Mouse (Mus musculus): ENCODE measurements around the gene Adam20.
"Not testable (repeated sequence)": the region's sequence is repeated elsewhere in the genome, so short reads cannot be mapped to it uniquely, and the experiment has no call there.

Gene Adam20

DNA sequence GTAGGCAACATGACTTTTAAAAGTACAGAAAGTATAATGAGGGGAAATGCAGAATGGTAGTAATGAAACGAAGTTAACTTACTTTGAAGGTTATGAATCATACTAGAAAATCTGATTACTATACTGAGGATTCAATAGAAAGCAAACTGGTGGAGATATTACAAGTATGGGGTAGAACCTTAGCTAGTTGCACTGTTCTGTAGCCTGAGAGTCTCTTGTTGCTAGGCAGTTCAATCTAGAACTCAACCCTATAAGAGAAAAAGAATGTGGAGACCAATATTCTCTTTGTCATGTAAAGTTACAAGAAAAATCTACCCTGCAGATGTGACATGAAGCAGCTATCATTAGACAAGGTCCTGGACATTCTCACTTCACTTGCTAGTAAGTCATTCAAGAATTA, at the start of gene Adam20:
TSS of gene Adam20 (plus strand) at position 301 of the 400 bp plus-strand sequence.
- not testable (repeated sequence) for DNase-seq (ENCODE audit: inconsistent age in 2 of 2, low spot score in 1 of 2)

DNA sequence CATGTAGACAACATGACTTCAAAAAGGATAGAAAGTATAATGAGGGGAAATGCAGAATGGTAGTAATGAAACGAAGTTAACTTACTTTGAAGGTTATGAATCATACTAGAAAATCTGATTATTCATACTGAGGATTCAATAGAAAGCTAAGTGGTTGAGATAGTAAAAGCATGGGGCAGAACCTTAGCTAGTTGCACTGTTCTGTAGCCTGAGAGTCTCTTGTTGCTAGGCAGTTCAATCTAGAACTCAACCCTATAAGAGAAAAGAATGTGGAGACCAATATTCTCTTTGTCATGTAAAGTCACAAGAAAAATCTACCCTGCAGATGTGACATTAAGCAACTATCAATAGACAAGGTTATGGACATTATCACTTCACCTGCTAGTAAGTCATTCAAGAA, 41.2 kb upstream of the Adam20 start, which contains the start of gene Adam25:
TSS of gene Adam25 (plus strand) at position 301 of the 400 bp plus-strand sequence.
- DNase-seq (ENCODE audit: inconsistent age in 2 of 2, low spot score in 1 of 2) = not testable (repeated sequence)

DNA sequence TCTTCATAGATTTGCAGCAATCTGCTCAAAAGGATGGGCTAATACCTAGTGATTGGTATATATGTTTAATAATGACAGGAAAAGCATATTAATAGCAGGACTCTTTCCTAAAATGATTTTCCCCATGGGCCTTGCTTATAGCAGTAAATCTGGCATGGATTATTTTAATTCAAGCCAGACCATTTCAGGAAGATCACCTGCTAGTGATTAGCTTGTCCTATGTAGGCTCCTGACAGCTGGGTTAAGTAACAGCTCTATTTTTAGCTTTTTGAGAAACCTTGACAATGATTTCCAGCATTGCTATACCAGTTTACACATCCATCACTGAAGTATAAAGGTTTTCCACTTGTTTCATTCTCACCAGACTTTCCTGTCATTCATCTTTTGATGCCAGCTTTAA, 9.8 kb upstream of the Adam20 start:
- DNase-seq (ENCODE audit: inconsistent age in 2 of 2, low spot score in 1 of 2) = no peak

DNA sequence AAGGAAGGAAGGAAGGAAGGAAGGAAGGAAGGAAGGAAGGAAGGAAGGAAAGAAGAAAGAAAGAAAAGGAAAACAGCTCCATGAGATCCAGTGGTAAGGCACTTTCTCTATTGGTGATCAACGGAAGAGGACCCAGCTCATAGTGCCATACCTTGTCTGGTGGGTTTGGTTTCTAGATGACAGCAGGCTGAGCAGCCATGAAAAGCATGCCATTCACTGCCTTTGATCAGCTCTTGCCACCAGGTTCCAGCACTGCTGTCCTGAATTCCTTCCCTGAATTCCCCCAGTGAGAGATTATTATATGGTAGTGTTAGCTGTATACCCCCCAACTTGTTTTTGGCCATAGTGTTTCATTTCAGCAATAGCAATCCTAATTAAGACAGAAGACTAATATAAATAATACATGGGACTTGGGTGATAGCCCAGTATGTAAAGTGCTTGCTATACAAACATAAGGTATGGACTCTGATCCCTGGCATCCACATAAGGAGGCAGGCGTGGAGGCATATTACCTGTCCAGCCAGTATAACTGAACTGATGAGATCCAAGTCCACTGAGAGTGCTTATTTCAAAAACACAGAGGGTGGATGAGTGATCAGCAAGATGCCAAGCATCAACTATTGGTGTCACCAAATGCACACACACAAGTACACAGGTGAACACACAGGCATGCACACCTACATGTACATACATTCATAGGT, 10.5 kb downstream of the Adam20 start:
- no peak for DNase-seq (ENCODE audit: inconsistent age in 2 of 2, low spot score in 1 of 2)
